Mouse (Mus musculus) liver, embryonic 15.5 days (tissue): ENCODE data around the gene Gm10518. TPM values are rescaled to one million over a fixed set of nuclear protein-coding genes. Genes with fewer than 3 reads are reported as not detected.
"Not testable (repeated sequence)": the region's sequence is repeated elsewhere in the genome, so short reads cannot be mapped to it uniquely, and the experiment has no call there.

Source experiments
- ATAC-seq: fragments of 200-750 bp; cut with Nextera tagmentation; 2 replicates; pipeline ENCODE4 v1.8.0; 2017; ENCODE audit warnings: moderate number of reproducible peaks, mild to moderate bottlenecking, moderate library complexity; ENCODE audit not compliant: insufficient read depth
- H3K27ac ChIP-seq: fragments of 300-500 bp; sonication (generic); replicated peaks from 2 replicates; pipeline ENCODE4 v1.5.1; 2015; ENCODE audit warnings: mild to moderate bottlenecking, inconsistent platforms
- H3K27me3 ChIP-seq: fragments of 300-500 bp; sonication (generic); 2 replicates; pipeline ENCODE4 v1.6.1; 2015; ENCODE audit warnings: mild to moderate bottlenecking, inconsistent platforms
- H3K36me3 ChIP-seq: fragments of 300-500 bp; sonication (generic); replicated peaks from 2 replicates; pipeline ENCODE4 v1.6.1; 2015; ENCODE audit warnings: moderate library complexity, mild to moderate bottlenecking, inconsistent platforms
- H3K4me1 ChIP-seq: fragments of 300-500 bp; sonication (generic); replicated peaks from 2 replicates; pipeline ENCODE4 v1.6.1; 2015; ENCODE audit warnings: inconsistent platforms
- H3K4me2 ChIP-seq: fragments of 300-500 bp; sonication (generic); 2 replicates; pipeline ENCODE4 v1.6.1; 2015; ENCODE audit warnings: moderate library complexity, mild to moderate bottlenecking, inconsistent platforms
- H3K4me3 ChIP-seq: fragments of 300-500 bp; sonication (generic); replicated peaks from 2 replicates; pipeline ENCODE4 v1.5.1; 2015; ENCODE audit warnings: mild to moderate bottlenecking, inconsistent platforms
- H3K9ac ChIP-seq: fragments of 300-500 bp; sonication (generic); 2 replicates; pipeline ENCODE4 v1.6.1; 2015; ENCODE audit warnings: moderate library complexity, mild to moderate bottlenecking, inconsistent platforms
- H3K9me3 ChIP-seq: fragments of 300-500 bp; sonication (generic); replicated peaks from 2 replicates; pipeline ENCODE4 v1.6.1; 2016; ENCODE audit warnings: inconsistent platforms
- WGBS: fragments of 180-500 bp; shearing (Covaris S2); methylation state at CpG from one replicate; pipeline ENCODE4 v1.1.7; 2015; ENCODE audit warnings: mixed read lengths; ENCODE audit not compliant: insufficient replicate concordance; 5-methylcytosine and 5-hydroxymethylcytosine counted together
- polyA plus RNA-seq: library from polyadenylated mRNA; unstranded; fragments of >200 nt; fragmentation: Nextera tagmentation; extraction: Ambion mirVana; gene quantifications from 2 replicates; pipeline ENCODE4 v1.2.1, GENCODE M21; 2015

Gm10518 gene
- polyA plus RNA-seq, 1 experiment from 2014 or later, result 0.14 TPM

- Histone ChIP-seq H3K4me2 (no peak overlapping the region), H3K9ac (no peak overlapping the region), H3K36me3 (no peaks in the 10 kb centered on the region), H3K4me3 (no peak overlapping the region), H3K27ac (peak overlapping the region; percentile 100), H3K4me1 (peaks cover 60% of the 10 kb centered on the region), H3K27me3 (no peaks in the 10 kb centered on the region), H3K9me3 (no peaks in the 10 kb centered on the region)
- WGBS, result 62% methylated on average over 5 of the region's 5 CpGs
- ATAC-seq, result no peak
These were observed 2.6 kb downstream of the Gm10518 start for GRCm38 (mm10) chr1:179805751-179806150.

- Histone ChIP-seq H3K4me2 (no peak overlapping the region), H3K4me1 (peaks cover 56% of the 10 kb centered on the region), H3K4me3 (no peak overlapping the region), H3K27me3 (no peaks in the 10 kb centered on the region), H3K27ac (peak overlapping the region; percentile 64), H3K9me3 (no peaks in the 10 kb centered on the region), H3K36me3 (no peaks in the 10 kb centered on the region), H3K9ac (no peak overlapping the region)
- 38% methylated on average over 4 of the region's 4 CpGs for WGBS
- no peak for ATAC-seq
These were observed 4.3 kb downstream of the Gm10518 start for GRCm38 (mm10) chr1:179807468-179807867.

GRCm38 (mm10) chr1:179808300-179808699, 5.1 kb downstream of the Gm10518 start:
- H3K4me2 ChIP-seq, result no peak overlapping the region
- H3K4me1 ChIP-seq, result peaks cover 64% of the 10 kb centered on the region
- ATAC-seq, result no peak
- no peaks in the 10 kb centered on the region for H3K27me3 ChIP-seq
- no peak overlapping the region for H3K4me3 ChIP-seq
- peak overlapping the region; percentile 64 for H3K27ac ChIP-seq
- H3K36me3 ChIP-seq, result no peaks in the 10 kb centered on the region
- 21% methylated on average over 3 of the region's 3 CpGs for WGBS
- H3K9me3 ChIP-seq, result no peaks in the 10 kb centered on the region
- no peak overlapping the region for H3K9ac ChIP-seq

- H3K4me1 ChIP-seq, result peaks cover 39% of the 10 kb centered on the region
- ATAC-seq, result peak; percentile 85
- H3K9ac ChIP-seq, result no peak overlapping the region
- H3K9me3 ChIP-seq, result no peaks in the 10 kb centered on the region
- no peak overlapping the region for H3K4me2 ChIP-seq
- WGBS, result 13% methylated on average over 2 of the region's 2 CpGs
- no peaks in the 10 kb centered on the region for H3K27me3 ChIP-seq
- no peak overlapping the region for H3K4me3 ChIP-seq
- peak overlapping the region; percentile 33; the same call in 1 of the 2 replicates for H3K27ac ChIP-seq
- H3K36me3 ChIP-seq, result no peaks in the 10 kb centered on the region
These were observed 10.2 kb downstream of the Gm10518 start for GRCm38 (mm10) chr1:179813385-179813784.

- Histone ChIP-seq H3K36me3 (no peaks in the 10 kb centered on the region), H3K4me2 (no peak overlapping the region), H3K4me1 (peaks cover 38% of the 10 kb centered on the region), H3K9me3 (no peaks in the 10 kb centered on the region), H3K27me3 (no peaks in the 10 kb centered on the region), H3K4me3 (no peak overlapping the region), H3K9ac (no peak overlapping the region), H3K27ac (no peak overlapping the region)
- no peak for ATAC-seq
- WGBS, result 70% methylated on average over 2 of the region's 2 CpGs
These were observed 11.4 kb downstream of the Gm10518 start for GRCm38 (mm10) chr1:179814616-179815015.

GRCm38 (mm10) chr1:179818490-179819278, 15.5 kb downstream of the Gm10518 start:
- H3K27ac ChIP-seq, result 0 out of 2 replicates have a peak overlapping the region, but pooled peaks have one; percentile 14
- not testable (repeated sequence) for H3K9ac ChIP-seq
- whole genome bisulfite sequencing, result 27% methylated on average over 11 of the region's 11 CpGs

GRCm38 (mm10) chr1:179824549-179824948, 21.4 kb downstream of the Gm10518 start:
- no peaks in the 10 kb centered on the region; the same call in 1 of the 2 replicates for H3K4me1 ChIP-seq
- no peaks in the 10 kb centered on the region for H3K9me3 ChIP-seq
- no peak overlapping the region for H3K9ac ChIP-seq
- ATAC-seq, result no peak
- H3K4me2 ChIP-seq, result no peak overlapping the region
- H3K4me3 ChIP-seq, result no peak overlapping the region
- H3K27ac ChIP-seq, result no peak overlapping the region
- no peaks in the 10 kb centered on the region for H3K27me3 ChIP-seq
- WGBS, result 57% methylated on average over 5 of the region's 5 CpGs
- H3K36me3 ChIP-seq, result no peaks in the 10 kb centered on the region

More at GRCm38 (mm10) chr1:179818490-179819278, 15.5 kb downstream of the Gm10518 start:
- Histone ChIP-seq H3K4me2 (peak overlapping the region; percentile 47), H3K4me1 (peaks cover 18% of the 10 kb centered on the region), H3K4me3 (0 out of 2 replicates have a peak overlapping the region, but pooled peaks have one; percentile 7)
- not testable (repeated sequence) for ATAC-seq, H3K27me3 ChIP-seq, H3K9me3 ChIP-seq, H3K36me3 ChIP-seq

GRCm38 (mm10) chr1:179828051-179828450, 24.9 kb downstream of the Gm10518 start:
- no peak overlapping the region for H3K4me2 ChIP-seq
- H3K36me3 ChIP-seq, result no peaks in the 10 kb centered on the region
- H3K27me3 ChIP-seq, result no peaks in the 10 kb centered on the region
- peaks cover 7% of the 10 kb centered on the region; the same call in 1 of the 2 replicates for H3K4me1 ChIP-seq
- H3K9me3 ChIP-seq, result no peaks in the 10 kb centered on the region
- no peak overlapping the region for H3K4me3 ChIP-seq
- no peak for ATAC-seq
- no peak overlapping the region for H3K9ac ChIP-seq
- no peak overlapping the region for H3K27ac ChIP-seq
- WGBS, result 69% methylated on average over 5 of the region's 5 CpGs

GRCm38 (mm10) chr1:179828900-179829299, 25.7 kb downstream of the Gm10518 start:
- no peak overlapping the region for H3K27ac ChIP-seq
- H3K4me2 ChIP-seq, result no peak overlapping the region
- no peaks in the 10 kb centered on the region for H3K27me3 ChIP-seq
- H3K9me3 ChIP-seq, result no peaks in the 10 kb centered on the region
- peaks cover 11% of the 10 kb centered on the region; the same call in 1 of the 2 replicates for H3K4me1 ChIP-seq
- no peaks in the 10 kb centered on the region for H3K36me3 ChIP-seq
- no peak overlapping the region for H3K9ac ChIP-seq
- no peak for ATAC-seq
- no peak overlapping the region for H3K4me3 ChIP-seq
- 26% methylated on average over 4 of the region's 4 CpGs for WGBS

- Histone ChIP-seq H3K4me3 (no peak overlapping the region), H3K4me2 (no peak overlapping the region), H3K9ac (no peak overlapping the region), H3K36me3 (no peaks in the 10 kb centered on the region), H3K4me1 (peaks cover 33% of the 10 kb centered on the region), H3K27ac (no peak overlapping the region; the same call in 1 of the 2 replicates), H3K27me3 (no peaks in the 10 kb centered on the region), H3K9me3 (no peaks in the 10 kb centered on the region)
- ATAC-seq, result no peak
- 31% methylated on average over 7 of the region's 7 CpGs for WGBS
These were observed 29.6 kb downstream of the Gm10518 start for GRCm38 (mm10) chr1:179832710-179833240.

GRCm38 (mm10) chr1:179833596-179833995, 30.4 kb downstream of the Gm10518 start:
- ATAC-seq, result no peak
- H3K4me2 ChIP-seq, result no peak overlapping the region
- WGBS, result 71% methylated on average over 1 of the region's 1 CpGs
- H3K27me3 ChIP-seq, result no peaks in the 10 kb centered on the region
- no peak overlapping the region for H3K4me3 ChIP-seq
- no peaks in the 10 kb centered on the region for H3K36me3 ChIP-seq
- peaks cover 37% of the 10 kb centered on the region for H3K4me1 ChIP-seq
- no peak overlapping the region for H3K9ac ChIP-seq
- no peak overlapping the region for H3K27ac ChIP-seq
- H3K9me3 ChIP-seq, result no peaks in the 10 kb centered on the region
